Mouse (Mus musculus): ENCODE data around the gene Olfr304.
A peak's percentile ranks its signal among the peaks of the same experiment; 100 is the strongest.

The Olfr304 gene

DNA sequence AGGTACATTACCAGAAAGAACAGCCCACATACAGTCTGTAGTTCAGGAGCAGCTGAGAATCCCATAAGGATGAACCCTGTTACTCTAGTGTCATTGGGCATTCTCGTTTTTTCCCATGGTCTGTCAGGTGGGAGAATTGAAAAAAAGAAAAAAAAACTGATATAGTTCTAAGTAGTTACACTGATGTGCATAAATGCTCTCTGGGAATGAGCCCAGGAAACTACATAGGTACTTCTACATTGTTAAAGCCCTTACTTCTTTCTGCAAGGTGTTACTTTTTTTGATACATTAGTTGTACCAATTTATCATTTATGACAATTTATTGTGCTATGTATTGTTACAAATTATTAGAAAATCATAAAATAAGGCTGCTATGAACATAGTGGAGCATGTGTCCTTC, at the start of gene Olfr304:
Olfr304 (minus strand) TSS at position 101 of the 400 bp plus-strand sequence.
- DNase-seq (ENCODE audit: low read depth, low spot score), result no peak

DNA sequence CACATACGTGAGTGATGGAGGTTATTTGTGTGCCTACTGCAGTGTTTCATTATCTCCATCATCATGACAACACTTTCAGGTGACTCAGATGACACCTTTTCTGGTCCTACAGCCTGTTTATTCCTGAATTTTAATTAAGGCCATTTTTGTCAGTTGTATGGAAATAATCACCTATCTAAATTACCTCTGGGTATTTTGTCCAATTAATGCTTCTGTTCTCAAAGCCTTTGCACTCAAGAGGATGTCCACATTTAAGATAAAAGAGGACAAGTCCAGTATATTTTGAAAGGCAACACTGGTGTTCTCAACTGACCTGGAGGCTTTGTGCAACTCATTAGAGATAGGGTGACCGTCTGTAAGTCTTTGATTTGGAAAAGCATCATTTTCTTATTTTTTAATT, 17.1 kb upstream of the Olfr304 start, which contains the start of gene Olfr301:
Olfr301 (plus strand) TSS at position 301 of the 400 bp plus-strand sequence.
- DNase-seq (ENCODE audit: low read depth, low spot score), result no peak

DNA sequence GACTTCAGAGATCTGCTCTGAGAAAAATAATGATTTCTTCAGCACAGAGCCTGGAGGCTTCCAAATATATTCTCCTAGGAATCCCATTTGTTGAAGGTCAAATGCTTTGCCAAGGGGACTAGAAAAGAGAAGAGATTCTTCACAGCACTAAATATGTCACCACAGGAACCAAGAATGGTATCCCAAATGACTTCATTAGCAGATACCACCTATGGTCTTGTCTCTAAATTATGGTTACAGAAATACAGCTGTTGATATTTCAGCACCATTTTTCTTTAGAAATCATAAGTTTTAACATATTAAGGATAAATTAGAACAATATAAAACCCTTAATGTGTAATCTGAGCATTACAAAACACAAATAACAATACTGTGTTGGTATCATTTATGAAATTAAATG, 11.2 kb upstream of the Olfr304 start, which contains the start of gene Olfr303:
Olfr303 (minus strand) TSS at position 101 of the 400 bp plus-strand sequence.
- no peak for DNase-seq (ENCODE audit: low read depth, low spot score)

DNA sequence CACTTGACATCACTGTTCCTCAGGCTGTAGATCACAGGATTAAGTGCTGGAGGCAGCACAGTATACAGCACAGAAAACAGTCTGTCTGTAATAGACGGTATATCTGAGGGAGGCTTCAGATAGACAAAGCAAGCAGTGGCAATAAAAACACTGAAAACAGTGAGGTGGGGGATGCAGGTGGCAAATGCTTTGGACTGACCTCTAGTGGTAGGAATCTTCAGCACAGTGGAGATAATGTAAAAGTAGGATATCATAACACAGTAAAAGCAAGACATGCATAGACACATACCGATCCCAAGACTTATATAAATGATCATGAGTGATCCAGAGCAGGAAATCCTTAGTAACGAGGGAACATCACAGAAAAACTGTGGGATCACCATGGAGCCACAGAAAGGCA, 689 bp downstream of the Olfr304 start:
- peak; percentile 51 for DNase-seq (ENCODE audit: low read depth, low spot score)

DNA sequence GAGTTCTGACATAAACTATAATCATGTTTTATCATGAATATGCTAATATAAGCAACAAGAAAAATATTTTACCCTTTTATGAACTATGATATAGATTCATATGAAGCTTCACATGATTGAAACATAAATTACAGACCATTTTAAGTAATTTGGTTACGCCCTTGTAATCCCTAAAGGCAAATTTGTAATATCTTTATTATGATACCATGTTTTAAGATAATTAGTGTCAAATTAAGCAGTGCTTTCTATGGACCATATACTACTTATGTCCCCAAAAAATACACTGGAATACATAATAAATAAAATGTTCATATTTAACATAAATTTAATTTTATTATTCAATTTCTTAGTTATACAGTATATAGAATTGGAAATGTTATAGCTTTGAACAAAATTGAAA, 19.6 kb downstream of the Olfr304 start, which contains the start of gene Olfr305:
Olfr305 (minus strand) TSS at position 101 of the 400 bp plus-strand sequence.
- no peak for DNase-seq (ENCODE audit: low read depth, low spot score)

DNA sequence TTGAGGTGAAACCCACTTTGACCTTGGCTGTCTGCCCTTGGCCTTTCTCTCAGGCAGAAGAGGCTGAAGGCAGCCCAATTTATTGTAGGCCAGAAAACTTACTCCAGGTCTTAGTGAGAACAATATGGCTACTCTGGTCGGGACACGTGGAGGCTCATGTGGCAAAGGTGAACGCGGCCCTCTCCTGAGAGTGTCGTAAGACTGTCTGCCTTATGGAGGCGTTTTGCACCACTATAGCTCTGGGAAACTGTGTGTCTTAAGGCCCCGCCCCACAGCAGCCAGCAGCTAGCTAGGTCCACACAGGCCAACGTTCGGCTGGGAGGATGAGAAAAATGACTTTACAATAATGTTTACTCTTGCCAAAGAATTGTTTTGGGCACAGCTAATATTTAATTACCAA, 40.2 kb downstream of the Olfr304 start:
- DNase-seq (ENCODE audit: low read depth, low spot score), result peak; percentile 87

DNA sequence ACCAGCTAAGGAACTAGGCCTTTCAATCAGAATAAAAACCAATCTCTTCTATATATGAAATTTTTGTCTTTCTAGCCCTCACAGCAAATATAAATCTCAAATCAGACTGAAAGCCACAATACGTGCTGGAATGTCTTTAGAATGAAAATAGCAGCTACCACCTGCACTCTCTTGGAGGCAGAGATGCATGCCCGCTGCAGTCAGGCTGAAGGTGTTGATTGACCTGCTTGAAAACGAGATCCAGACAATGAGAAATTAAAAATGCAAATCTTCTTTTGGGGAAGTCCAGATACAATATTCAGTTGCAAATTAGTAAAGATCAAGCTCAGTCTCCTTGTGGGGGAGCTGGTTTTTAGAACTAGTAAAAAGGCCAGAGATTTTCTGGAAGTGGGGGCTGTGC, 42.2 kb downstream of the Olfr304 start:
- DNase-seq (ENCODE audit: low read depth, low spot score), result peak; percentile 13

DNA sequence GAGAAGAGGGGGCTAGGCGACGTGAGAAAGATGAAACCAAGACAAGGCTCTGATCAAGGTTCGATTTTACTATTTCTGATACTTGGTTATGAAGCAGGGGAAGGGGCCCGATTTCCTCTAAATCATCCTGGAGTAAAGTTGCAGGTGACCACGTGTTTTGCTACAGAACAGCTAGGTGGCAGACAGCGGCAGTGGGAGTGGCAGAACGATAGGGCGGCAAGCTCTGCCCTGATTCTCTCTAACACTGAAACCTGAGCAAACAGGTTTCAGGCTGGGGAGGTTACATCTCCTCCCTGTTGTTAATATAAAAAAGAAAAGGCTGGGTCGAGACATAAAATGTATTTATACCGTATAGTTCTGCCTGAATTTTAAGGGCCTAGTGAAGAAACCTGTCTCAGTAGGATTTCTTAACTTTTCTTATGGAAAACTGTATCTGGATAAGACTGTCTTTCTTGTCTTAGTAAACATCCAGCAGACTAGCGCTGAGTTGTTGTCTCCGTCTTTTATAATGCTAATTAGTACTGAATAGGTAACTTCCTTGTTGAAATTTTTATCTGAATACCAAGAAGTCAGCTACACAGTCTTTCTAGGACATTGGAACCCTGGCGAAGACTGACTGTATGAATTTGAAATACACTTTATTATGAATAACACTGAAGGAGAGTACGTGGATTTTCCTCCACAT, 43.4 kb downstream of the Olfr304 start:
- peak; percentile 87 for DNase-seq (ENCODE audit: low read depth, low spot score)

DNA sequence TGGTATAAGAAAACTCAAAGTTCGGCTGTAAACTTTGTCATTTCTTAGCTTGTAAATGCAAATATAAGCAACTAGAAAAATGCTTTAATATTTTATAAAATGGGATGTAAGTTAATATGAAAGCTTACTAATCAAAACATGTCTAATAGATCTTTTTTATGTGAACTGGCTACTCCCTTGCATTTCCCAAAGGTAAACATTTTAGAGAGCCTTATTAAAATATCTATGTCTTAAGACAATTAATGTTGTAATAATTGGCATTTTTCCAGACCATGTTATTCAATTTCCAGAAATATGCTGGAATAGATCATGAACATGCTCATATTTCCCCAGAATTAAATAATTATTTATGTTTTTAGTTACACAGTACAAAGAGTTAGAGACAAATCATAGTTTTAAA, 49.0 kb downstream of the Olfr304 start, which contains the start of gene Olfr307:
Olfr307 (minus strand) TSS at position 101 of the 400 bp plus-strand sequence.
- no peak for DNase-seq (ENCODE audit: low read depth, low spot score)

Measured in R1 (cell line).